Mouse (Mus musculus): ENCODE results near the gene Tpp2. TPM values are rescaled to one million over a fixed set of nuclear protein-coding genes. Genes with fewer than 3 reads are reported as not detected.

Gene Tpp2
- polyA plus RNA-seq, 1 experiment from 2014 or later = 59.6 TPM

DNA sequence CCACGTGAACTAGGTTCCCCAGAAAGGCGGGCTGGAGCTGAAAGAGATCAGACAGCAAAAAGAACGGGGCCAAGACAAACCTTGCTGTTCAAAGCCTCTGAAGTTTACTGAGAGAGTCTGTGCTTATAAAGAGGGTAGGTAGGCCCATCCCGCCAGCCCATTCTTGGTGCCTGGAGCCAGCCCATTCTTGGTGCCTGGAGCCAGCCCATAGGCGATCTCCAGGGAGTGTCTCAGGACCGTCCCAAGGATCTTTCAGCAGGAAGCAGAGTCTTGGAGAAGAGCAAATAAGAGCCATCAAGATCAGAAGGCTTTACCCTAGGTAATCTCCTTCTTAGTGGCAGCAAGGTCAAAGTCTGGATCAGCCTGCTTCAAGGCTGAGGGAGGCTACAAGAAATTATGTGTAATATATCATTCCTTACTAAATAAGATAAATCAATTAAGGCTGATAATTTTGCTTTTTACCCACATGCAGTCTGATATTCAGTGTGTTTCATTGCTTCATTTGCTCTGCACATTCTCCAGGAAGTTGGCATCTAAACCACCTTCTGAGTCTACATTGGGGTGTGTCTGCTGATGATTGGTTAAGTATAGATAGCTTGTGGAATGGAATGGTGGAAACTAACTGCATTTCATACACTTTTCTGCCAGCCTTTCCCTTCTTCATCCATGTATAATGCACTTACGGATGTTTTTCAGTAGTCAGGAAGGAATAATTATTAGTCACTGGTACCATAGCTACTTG, 8.2 kb downstream of the Tpp2 start:
- H3K36me3 ChIP-seq (replicated peaks) = peaks cover 7% of the 10 kb centered on the region
- no peak overlapping the region for H3K9ac ChIP-seq
- H3K27ac ChIP-seq = no peak overlapping the region
- 96% methylated on average over 7 of the region's 7 CpGs for WGBS
- H3K4me3 ChIP-seq = no peak overlapping the region
- no peak overlapping the region for H3K4me2 ChIP-seq
- H3K27me3 ChIP-seq (replicated peaks) = no peaks in the 10 kb centered on the region
- H3K9me3 ChIP-seq = no peaks in the 10 kb centered on the region
- no peaks in the 10 kb centered on the region for H3K4me1 ChIP-seq
- ATAC-seq (replicated peaks) = no peak

- H3K27ac ChIP-seq = no peak overlapping the region
- no peak overlapping the region for H3K4me2 ChIP-seq
- no peak overlapping the region for H3K9ac ChIP-seq
- 99% methylated on average over 2 of the region's 2 CpGs for WGBS
- no peak overlapping the region for H3K4me3 ChIP-seq
- peaks cover 7% of the 10 kb centered on the region for H3K36me3 ChIP-seq (replicated peaks)
- H3K9me3 ChIP-seq = no peaks in the 10 kb centered on the region
- no peaks in the 10 kb centered on the region for H3K27me3 ChIP-seq (replicated peaks)
- no peak for ATAC-seq (replicated peaks)
- H3K4me1 ChIP-seq = no peaks in the 10 kb centered on the region
Observed at GRCm38 (mm10) chr1:43942814-43943213, 9.4 kb downstream of the Tpp2 start.

DNA sequence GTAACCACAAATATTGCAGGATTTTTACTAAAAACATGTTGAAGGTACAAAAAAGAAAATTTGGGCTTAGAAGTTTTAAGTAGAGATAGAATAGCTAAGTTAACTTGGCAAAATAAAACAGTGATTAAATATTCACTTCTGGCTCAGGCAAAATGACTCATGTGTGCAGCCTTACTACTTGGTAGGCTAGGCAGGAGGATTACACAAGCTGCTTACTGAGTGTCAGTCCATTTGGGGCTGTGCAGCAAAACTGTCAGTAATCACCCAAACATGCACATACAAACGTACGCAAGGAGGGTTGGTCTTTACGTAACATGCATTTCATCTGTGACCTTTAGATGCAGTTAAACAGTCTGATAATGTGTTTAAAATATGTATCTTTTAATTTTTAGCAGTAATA, 20.2 kb downstream of the Tpp2 start:
- ATAC-seq (replicated peaks) = no peak
- peaks cover 19% of the 10 kb centered on the region for H3K36me3 ChIP-seq (replicated peaks)
- H3K9me3 ChIP-seq = no peaks in the 10 kb centered on the region
- 95% methylated on average over 3 of the region's 3 CpGs for WGBS
- no peak overlapping the region for H3K4me2 ChIP-seq
- H3K4me1 ChIP-seq = no peaks in the 10 kb centered on the region
- no peak overlapping the region for H3K9ac ChIP-seq
- H3K4me3 ChIP-seq = no peak overlapping the region
- H3K27ac ChIP-seq = no peak overlapping the region
- no peaks in the 10 kb centered on the region for H3K27me3 ChIP-seq (replicated peaks)

- no peak overlapping the region for H3K4me2 ChIP-seq
- H3K27me3 ChIP-seq (replicated peaks) = no peaks in the 10 kb centered on the region
- H3K27ac ChIP-seq = no peak overlapping the region
- no peak overlapping the region for H3K4me3 ChIP-seq
- no peak for ATAC-seq (replicated peaks)
- no peaks in the 10 kb centered on the region for H3K9me3 ChIP-seq
- no peaks in the 10 kb centered on the region for H3K4me1 ChIP-seq
- WGBS = 98% methylated on average over 4 of the region's 4 CpGs
- H3K9ac ChIP-seq = no peak overlapping the region
- peaks cover 23% of the 10 kb centered on the region; the same call in 1 of the 2 replicates for H3K36me3 ChIP-seq (replicated peaks)
Observed at GRCm38 (mm10) chr1:43964381-43964780, 30.9 kb downstream of the Tpp2 start.

DNA sequence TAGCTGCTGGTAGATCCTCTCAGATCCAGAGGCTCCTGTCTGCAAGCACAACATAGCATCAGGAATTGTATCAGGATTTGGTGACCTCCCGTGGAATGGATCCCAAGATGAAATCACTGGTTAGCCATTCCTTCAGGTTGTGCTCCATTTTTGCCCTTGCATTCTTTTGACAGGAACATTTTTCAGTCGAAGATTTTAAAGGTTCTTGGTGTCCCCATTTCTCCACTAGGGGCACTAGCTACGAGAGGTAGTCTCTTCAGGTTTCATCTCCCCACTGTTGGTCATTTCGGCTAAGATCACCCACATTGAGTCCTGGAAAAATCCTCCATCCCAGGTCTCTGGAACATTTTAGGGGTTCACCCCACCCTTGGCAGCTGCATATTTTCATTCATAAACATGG, 33.3 kb downstream of the Tpp2 start:
- H3K27ac ChIP-seq = no peak overlapping the region
- H3K4me1 ChIP-seq = no peaks in the 10 kb centered on the region
- WGBS = 87% methylated on average over 4 of the region's 4 CpGs
- no peak overlapping the region for H3K4me3 ChIP-seq
- no peak overlapping the region for H3K4me2 ChIP-seq
- no peaks in the 10 kb centered on the region for H3K9me3 ChIP-seq
- ATAC-seq (replicated peaks) = no peak
- H3K9ac ChIP-seq = no peak overlapping the region
- H3K27me3 ChIP-seq (replicated peaks) = no peaks in the 10 kb centered on the region
- H3K36me3 ChIP-seq (replicated peaks) = peaks cover 16% of the 10 kb centered on the region; the same call in 1 of the 2 replicates

DNA sequence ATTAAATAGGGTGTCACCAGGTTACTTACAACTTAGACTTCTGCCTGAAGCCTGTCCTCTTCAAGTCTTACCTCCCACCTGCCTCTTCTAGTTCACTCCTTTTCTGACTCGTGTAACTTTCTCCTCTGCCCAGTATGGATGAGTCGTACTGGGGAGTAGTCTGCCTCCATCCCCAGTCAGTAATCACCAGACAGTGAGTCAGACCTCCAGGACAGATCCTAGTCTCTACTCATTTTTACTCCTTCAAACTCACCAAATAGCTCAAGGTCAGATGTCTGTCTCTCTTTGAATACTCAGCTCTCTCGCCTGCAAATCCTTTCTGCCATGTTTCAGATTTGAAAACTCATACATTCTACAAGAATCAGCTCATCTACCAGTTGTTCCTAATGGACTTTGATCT, 35.9 kb downstream of the Tpp2 start:
- 90% methylated on average over 3 of the region's 3 CpGs for WGBS

GRCm38 (mm10) chr1:43971089-43971488, 37.6 kb downstream of the Tpp2 start:
- no peak for ATAC-seq (replicated peaks)
- H3K27me3 ChIP-seq (replicated peaks) = no peaks in the 10 kb centered on the region
- no peaks in the 10 kb centered on the region for H3K9me3 ChIP-seq
- no peak overlapping the region for H3K4me3 ChIP-seq
- no peak overlapping the region for H3K9ac ChIP-seq
- no peaks in the 10 kb centered on the region for H3K4me1 ChIP-seq
- no peak overlapping the region for H3K27ac ChIP-seq
- no peak overlapping the region for H3K4me2 ChIP-seq
- WGBS = 84% methylated on average over 3 of the region's 3 CpGs
- H3K36me3 ChIP-seq (replicated peaks) = peaks cover 24% of the 10 kb centered on the region; the same call in 1 of the 2 replicates

More for the DNA sequence above, 35.9 kb downstream of the Tpp2 start:
- H3K4me3 ChIP-seq = no peak overlapping the region
- no peak overlapping the region for H3K4me2 ChIP-seq
- H3K27ac ChIP-seq = no peak overlapping the region
- no peak overlapping the region for H3K9ac ChIP-seq
- peaks cover 21% of the 10 kb centered on the region; the same call in 1 of the 2 replicates for H3K36me3 ChIP-seq (replicated peaks)
- H3K9me3 ChIP-seq = no peaks in the 10 kb centered on the region
- H3K27me3 ChIP-seq (replicated peaks) = no peaks in the 10 kb centered on the region
- H3K4me1 ChIP-seq = no peaks in the 10 kb centered on the region
- ATAC-seq (replicated peaks) = no peak

DNA sequence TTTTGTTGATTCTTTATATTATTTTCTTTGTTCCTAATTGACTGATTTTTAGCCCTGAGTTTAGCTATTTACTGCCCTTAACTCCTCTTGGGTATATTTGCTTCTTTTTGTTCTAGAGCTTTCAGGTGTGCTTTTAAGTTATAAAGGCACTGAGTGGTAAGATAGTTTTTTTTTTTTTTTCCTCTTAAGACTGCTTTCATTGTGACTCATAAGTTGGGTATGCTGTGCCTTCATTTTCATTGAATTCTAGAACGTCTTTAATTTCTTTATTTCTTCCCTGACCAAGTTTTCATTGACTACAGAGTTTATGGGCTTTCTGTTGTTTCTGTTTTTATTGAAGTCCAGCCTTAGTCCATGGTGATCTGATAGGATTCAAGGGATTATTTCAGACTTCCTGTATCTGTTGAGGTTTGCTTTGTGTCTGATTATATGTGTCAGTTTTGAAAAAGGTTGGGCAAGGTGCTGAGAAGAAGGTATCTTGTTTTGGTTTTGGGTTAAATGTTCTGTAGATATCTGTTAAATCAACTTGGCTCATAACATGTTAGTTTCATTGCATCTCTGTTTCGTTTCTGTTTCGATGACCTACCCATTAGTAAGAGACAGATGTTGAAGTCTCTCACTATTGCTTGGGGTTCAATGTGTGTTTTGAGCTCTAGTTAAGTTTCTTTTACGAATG, 63.6 kb downstream of the Tpp2 start:
- Histone ChIP-seq H3K27me3 (replicated peaks) (no peaks in the 10 kb centered on the region), H3K4me2 (no peak overlapping the region), H3K4me1 (no peaks in the 10 kb centered on the region), H3K9ac (no peak overlapping the region), H3K27ac (no peak overlapping the region), H3K36me3 (replicated peaks) (peaks cover 40% of the 10 kb centered on the region), H3K9me3 (no peaks in the 10 kb centered on the region; the same call in 1 of the 2 replicates), H3K4me3 (no peak overlapping the region)
- no peak for ATAC-seq (replicated peaks)
- WGBS = 94% methylated on average over 4 of the region's 4 CpGs

DNA sequence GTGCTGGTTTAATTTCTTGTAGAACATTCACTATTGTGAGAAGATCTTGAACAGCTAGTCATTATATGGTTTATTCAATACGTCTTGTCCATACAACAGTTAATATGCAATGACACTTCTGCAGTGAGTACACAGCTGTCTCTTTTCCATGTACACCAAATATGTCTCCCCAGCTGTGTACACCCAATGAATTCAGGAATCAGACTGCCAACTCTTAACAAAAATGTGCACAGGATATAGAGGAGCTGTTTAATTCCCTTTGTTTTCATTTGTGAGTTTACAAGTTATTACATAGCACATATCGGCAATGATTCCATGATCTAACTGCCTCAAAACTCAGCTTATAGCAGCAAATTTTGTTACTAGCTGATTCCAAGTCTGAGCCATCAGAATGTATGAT, 71.1 kb downstream of the Tpp2 start:
- no peak overlapping the region for H3K4me3 ChIP-seq

GRCm38 (mm10) chr1:44015556-44015955, 82.1 kb downstream of the Tpp2 start:
- 91% methylated on average over 2 of the region's 2 CpGs for WGBS
- no peak for ATAC-seq (replicated peaks)
- no peaks in the 10 kb centered on the region for H3K4me1 ChIP-seq
- H3K27ac ChIP-seq = no peak overlapping the region
- no peak overlapping the region for H3K4me2 ChIP-seq
- H3K9ac ChIP-seq = no peak overlapping the region
- no peaks in the 10 kb centered on the region for H3K9me3 ChIP-seq
- H3K36me3 ChIP-seq (replicated peaks) = no peaks in the 10 kb centered on the region
- no peaks in the 10 kb centered on the region for H3K27me3 ChIP-seq (replicated peaks)
- no peak overlapping the region for H3K4me3 ChIP-seq

More for the DNA sequence above, 71.1 kb downstream of the Tpp2 start:
- Histone ChIP-seq H3K4me2 (no peak overlapping the region), H3K27me3 (replicated peaks) (no peaks in the 10 kb centered on the region), H3K36me3 (replicated peaks) (peaks cover 10% of the 10 kb centered on the region; the same call in 1 of the 2 replicates), H3K4me1 (no peaks in the 10 kb centered on the region), H3K9me3 (no peaks in the 10 kb centered on the region), H3K9ac (no peak overlapping the region), H3K27ac (no peak overlapping the region)
- WGBS = 98% methylated on average over 2 of the region's 2 CpGs
- ATAC-seq (replicated peaks) = no peak

- Histone ChIP-seq H3K4me1 (no peaks in the 10 kb centered on the region), H3K9me3 (no peaks in the 10 kb centered on the region), H3K4me2 (no peak within 1 kb of the TSS), H3K4me3 (no peak within 1 kb of the TSS), H3K27ac (no peak within 1 kb of the TSS), H3K27me3 (replicated peaks) (no peaks in the 10 kb centered on the region), H3K36me3 (replicated peaks) (no peaks in the 10 kb centered on the region), H3K9ac (no peak within 1 kb of the TSS)
- ATAC-seq (replicated peaks) = no peak
Observed at GRCm38 (mm10) chr1:44019934-44020333, 86.5 kb downstream of the Tpp2 start, which contains the start of gene Mettl21c. Gene Mettl21c, minus strand, starts transcription at chr1:44020034.

GRCm38 (mm10) chr1:44022656-44023055, 89.2 kb downstream of the Tpp2 start:
- no peak overlapping the region for H3K4me3 ChIP-seq
- no peak overlapping the region for H3K9ac ChIP-seq
- no peaks in the 10 kb centered on the region for H3K9me3 ChIP-seq
- H3K36me3 ChIP-seq (replicated peaks) = no peaks in the 10 kb centered on the region
- H3K4me1 ChIP-seq = no peaks in the 10 kb centered on the region
- 93% methylated on average over 1 of the region's 1 CpGs for WGBS
- no peak overlapping the region for H3K4me2 ChIP-seq
- no peak overlapping the region for H3K27ac ChIP-seq
- no peaks in the 10 kb centered on the region for H3K27me3 ChIP-seq (replicated peaks)
- no peak for ATAC-seq (replicated peaks)

DNA sequence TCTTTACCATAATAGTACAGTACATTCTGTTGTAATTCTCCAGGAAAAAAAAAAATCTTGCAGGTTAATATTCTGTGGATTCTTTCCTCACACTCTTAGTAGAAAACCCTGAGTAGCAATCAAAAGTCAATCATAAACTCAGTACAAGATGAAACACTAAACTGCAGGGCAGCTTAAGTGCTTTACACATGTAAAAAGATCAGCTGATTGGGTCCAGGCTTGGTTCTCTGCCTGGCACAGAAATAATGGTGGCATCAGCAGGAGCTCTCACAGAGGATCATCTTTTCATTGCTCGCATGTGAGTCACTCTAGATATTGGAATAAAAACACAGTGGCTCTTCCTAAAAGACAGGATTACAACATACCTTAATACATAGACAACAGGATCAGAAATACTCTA, 94.2 kb downstream of the Tpp2 start:
- ATAC-seq (replicated peaks) = no peak
- no peaks in the 10 kb centered on the region for H3K36me3 ChIP-seq (replicated peaks)
- no peaks in the 10 kb centered on the region for H3K4me1 ChIP-seq
- H3K9me3 ChIP-seq = no peaks in the 10 kb centered on the region
- no peaks in the 10 kb centered on the region for H3K27me3 ChIP-seq (replicated peaks)
- H3K9ac ChIP-seq = no peak overlapping the region
- no peak overlapping the region for H3K27ac ChIP-seq
- no peak overlapping the region for H3K4me2 ChIP-seq
- no peak overlapping the region for H3K4me3 ChIP-seq
- WGBS = 63% methylated on average over 1 of the region's 1 CpGs
